Mouse (Mus musculus) megakaryocyte, adult 5-6 weeks (primary cell): ENCODE results near the gene Gm10309. TPM values are rescaled to one million over a fixed set of nuclear protein-coding genes. Genes with fewer than 3 reads are reported as not detected.
A peak's percentile ranks its signal among the peaks of the same experiment; 100 is the strongest.

ENCODE experiments used
- ATAC-seq: 2 replicates; pipeline ENCODE4 v1.8.0; 2016; ENCODE audit warnings: mild to moderate bottlenecking, inconsistent platforms; ENCODE audit not compliant: poor library complexity, severe bottlenecking
- total RNA-seq, 2 experiments: library from RNA; stranded (forward) in 1 of 2; stranded (reverse) in 1 of 2; fragments of 153-499, 151-499 nt in 1 of 2; fragments of 221-1000, 200-1000 nt in 1 of 2; gene quantifications; 2 replicates each; pipeline versions ENCODE4 v1.2.3 to v1.2.4; 2015 to 2017

Gm10309 gene
- total RNA-seq, 2 experiments from 2014 or later: not detected

DNA sequence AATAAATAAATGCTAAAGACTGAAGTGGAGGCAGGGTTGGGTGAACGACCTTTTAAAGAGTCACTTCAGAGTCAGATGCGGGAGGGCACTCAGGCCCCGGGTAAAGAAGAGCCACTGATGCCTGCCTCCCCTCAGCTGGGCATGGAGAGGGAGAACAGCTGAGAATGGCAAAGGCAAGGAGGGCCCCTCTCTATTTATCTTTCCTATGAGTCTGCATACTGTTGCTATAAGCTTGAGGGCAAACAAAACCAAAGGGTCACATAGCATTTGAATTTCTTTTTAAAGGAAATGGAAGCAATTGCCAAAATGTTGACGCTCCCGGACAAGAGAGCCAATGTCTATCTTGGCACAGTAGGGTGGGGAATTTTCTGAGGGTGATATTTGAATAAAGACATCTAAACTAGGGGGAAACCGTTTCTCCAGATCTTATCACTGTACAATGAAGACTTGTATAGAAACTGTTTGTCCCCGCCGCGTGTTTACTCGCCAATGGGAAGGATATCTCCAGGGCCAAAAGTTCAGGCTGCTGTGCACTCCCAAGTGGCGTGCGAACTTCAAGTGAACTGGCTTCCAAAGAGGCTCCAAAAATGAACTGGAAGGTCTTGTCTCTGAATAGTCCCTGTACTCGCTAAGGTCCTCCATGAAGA, 10.1 kb upstream of the Gm10309 start:
- ATAC-seq: no peak

DNA sequence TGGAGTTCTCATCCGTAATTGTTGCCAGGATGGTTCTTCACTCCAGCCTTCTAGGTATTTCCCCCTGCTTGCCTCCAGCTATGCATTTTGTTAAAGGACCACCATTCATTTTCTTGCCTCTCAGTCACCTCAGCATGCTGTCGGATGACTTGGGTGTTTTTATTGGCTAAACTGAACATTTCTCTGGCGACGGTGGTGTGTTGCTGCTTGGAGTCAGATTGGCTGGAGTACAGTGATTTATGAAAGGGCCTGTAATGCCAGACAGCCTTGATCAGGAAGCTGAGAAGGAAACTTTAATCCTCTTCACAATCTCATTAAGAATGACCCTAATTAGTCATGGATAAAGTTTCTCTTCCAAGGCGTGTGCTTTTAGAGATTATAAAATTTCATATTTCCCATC, 4.8 kb upstream of the Gm10309 start:
- no peak for ATAC-seq

DNA sequence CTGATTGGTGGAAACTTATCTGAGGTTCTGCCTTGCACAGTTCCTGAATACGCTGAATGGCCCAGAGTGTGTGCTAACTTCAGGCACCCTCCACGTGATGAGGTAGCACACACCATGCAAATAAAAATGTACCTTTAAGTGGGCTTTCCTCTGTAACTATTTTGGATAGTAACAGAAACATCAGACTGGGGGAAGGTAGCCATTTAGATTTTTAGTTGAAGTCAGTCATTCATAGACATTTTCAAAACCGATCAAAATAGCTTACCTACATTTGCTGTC, 3.1 kb upstream of the Gm10309 start:
- ATAC-seq: no peak

DNA sequence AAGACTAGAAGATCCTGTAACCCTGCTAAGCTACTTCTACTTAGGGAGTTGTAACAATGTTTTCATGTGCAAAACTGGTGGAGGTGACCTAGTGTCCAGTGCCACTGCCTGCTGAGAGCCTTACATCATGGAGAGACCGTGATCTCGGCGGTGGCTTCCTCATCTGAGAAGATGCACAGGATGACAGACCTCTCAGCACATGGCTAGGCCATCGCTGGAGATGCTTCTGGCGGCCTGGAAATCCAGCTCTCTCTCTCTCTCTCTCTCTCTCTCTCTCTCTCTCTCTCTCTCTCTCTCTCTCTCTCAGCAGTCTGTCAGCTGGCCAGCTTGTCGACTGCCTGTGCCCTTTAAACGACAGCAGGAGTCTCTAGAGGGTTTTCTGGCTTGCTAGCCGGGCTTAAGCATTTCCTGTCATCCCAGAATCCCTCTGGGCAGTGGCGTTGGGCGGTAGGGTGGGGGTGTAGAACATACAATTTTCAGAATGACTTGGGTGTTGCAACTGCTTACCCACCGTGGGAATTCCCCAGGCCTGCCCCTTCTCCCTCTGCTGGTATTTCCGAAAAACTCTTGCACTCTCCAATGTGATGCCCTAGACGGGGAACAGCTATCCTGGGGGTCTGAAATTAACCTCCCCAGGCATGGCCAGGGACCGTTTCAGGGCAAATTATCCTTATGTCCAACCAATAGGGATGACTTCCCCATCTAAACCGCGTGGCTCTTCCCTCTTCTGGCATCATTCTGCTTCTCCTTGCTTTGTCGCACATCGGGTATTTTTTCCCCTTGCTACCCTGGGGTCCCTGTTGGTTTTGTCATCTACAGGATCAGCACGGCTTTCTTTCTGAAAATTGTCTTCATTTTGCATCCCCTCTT, 2.5 kb upstream of the Gm10309 start:
- no peak for ATAC-seq

DNA sequence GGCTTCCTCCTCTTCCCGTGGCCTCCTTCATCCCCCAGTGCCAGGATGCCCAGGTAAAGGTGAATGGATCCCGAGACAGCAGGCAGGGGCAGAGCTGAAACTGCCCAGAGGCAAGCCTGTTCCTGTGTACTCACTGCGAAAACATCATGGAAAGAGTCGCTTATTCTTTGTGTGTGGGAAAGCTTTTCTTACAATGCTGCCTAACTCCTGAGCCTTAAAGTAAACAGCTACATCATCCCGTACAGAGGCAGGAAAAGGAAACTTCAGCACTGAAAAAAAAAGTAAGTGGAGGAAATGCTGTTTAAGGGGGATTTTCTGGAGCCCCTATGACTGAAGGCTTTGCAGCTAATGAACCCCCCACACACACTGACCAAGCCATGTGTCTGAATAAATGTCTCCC, 1.8 kb upstream of the Gm10309 start:
- ATAC-seq: no peak

DNA sequence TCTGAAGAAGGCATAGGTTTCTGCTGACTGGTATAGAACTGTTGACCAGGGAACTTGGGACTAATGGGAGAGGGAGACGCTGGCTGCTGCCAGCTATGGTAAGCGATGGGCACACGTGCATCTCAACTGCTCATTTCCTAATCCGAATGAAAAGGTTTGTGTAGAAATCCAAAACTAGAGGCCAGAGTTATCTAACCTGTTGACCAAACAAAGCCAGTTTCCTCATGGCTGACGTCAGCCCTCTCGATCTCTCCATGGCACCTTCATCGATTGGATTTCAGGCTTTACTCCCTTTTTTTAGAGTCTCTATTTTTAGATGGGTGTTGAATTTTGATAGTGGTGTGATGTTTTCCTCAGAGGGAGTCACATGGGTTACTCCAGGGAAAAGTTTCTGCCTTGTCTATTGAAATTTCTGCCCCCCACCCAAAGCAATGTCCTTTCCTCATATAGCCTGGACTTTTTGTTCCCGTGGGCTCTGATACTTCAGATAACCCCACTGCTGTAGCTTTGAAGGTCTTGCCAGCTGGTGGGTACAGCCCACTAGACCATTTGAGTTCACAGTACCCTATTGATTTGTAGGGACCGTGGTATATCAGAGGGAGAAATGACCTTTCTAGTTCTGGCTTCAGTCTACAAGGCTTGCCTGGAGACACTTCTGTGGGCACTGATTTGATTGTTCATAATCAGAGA, 1.7 kb downstream of the Gm10309 start:
- no peak for ATAC-seq

DNA sequence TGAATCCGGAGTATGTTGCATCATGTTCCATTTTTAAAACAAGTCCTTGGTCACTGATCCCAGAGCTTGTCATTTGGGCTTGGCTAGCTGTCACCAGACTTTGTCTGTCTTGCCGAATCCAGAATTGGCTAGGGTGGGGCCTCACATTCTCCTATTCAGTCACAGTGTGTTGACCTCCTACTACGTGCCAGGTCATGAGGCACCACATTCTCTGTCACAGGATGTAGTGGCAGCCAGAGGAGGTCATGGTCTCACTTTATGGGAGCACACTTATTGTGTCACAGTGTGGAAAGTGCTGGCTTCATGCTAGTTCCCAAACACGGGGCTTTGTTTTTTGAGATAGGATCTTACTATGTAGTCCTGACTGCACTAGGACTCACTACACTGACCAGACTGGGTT, 3.6 kb downstream of the Gm10309 start:
- no peak for ATAC-seq

DNA sequence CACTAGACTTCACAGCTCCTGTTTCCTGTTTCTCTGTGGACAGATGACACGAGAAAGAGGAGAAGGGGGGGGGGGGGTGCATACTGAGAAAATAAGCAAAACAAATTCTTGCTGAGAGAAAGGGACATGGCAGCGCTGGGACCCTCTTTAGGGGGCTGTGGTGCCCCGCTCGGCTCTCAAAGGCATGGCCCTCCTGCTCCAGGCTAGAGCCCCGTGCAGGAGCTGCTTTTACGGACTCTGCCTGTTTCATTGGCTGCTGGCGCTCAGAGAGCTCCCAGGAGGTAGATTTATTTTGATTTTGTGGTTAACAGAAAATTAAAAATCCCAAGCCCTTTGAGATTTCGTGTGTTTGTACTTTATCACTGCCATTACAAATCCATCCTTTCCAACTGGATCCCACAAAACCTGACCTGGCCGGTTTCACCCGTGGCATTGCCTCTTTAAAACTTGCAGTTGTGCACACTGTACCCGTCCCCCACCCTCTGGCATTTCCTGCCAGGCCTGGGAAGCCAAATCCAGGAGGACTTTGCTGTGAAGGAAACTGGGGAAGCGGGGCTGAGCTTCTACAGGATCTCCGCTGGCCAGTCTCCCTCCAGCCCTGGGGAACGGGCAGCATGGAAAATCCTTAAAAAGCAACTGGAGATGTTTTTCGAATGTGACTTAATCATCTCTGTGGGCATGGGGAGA, 5.5 kb downstream of the Gm10309 start:
- ATAC-seq: no peak

DNA sequence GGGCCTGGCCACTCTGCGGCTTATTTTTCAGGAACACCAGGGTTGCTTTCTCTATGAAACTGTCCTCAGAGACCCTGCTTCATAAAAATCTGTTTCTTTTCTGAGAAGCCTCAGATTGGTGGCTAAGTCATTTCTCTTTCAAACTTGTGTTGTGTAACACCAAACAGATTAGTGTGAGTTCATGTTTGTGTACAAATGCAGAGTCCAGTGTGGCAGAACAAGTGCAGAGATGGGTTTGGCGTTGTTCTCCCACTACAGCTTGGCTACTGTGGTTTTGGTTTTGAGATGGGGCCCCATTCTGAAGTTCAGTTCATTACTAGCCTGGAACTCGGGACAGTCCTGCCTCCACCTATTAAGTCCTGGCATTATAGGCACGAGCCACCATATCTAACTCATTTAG, 7.7 kb downstream of the Gm10309 start:
- ATAC-seq: no peak

DNA sequence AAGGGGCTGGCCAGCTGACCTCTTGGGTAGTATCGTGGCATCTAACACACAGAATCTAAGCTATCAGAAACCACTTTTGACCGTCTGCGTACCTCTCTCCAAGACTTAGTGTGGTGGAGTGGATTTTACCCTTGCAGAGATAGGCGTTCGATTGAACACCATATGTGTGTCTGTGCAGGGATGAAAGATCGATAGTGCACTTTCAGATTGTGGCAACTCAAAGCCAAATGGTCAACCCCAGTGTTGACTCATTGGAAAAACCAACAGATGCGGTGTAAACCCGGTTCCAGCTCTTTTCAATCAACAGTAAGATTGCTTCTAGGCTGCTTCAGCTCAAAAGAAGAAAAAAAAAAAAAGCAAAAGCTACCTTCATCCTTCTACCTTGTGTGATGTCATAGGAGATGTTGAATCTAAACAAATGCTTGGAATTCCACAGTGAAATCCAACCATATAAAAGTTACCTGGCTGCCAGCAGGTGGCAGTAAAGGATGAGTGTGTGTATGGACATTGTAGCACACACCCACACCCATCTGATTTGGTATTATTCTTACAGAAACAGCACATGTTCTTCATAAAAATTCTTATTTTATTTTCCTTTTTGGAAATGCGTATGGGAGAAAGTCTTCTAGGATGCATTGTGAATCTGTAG, 8.8 kb downstream of the Gm10309 start:
- ATAC-seq: no peak

DNA sequence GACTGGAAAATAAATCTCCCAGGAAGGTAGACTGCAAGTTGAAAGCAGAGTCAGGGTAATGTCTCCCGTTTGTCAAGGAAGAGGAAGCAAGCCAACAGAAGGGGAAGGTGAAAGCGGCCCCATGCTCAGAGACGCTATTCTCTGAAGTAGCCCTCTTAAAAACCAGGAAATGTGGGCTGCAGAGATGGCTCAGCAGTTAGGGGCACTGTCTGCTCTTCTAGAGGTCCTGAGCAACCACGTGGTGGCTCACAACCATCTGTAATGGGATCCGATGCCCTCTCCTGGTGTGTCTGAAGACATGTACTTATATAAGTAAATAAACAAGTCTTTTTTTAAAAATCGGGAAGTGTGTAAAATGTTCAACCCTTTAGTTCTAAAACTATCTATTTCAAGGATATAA, 10.1 kb downstream of the Gm10309 start:
- ATAC-seq: peak; percentile 90

DNA sequence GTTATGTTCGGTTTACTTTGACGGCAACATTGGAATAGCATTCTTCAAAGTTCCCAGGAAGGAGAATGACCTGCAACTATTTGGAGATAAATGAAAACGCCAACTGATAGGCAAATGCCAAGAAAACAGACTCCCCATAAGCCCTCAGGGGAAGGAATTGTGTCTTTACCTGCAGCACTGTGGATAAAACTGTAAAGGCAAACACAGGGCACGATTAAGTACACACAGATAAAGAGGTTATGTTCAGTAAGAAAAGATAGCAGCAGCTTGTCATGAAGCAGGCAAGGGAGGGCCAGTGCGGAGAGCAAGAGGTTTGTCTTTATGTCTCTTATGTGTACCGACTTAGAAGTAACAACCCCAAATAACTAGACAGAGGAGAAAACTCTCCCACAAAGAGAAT, 10.5 kb downstream of the Gm10309 start:
- peak; percentile 7; the same call in 1 of the 2 replicates for ATAC-seq

DNA sequence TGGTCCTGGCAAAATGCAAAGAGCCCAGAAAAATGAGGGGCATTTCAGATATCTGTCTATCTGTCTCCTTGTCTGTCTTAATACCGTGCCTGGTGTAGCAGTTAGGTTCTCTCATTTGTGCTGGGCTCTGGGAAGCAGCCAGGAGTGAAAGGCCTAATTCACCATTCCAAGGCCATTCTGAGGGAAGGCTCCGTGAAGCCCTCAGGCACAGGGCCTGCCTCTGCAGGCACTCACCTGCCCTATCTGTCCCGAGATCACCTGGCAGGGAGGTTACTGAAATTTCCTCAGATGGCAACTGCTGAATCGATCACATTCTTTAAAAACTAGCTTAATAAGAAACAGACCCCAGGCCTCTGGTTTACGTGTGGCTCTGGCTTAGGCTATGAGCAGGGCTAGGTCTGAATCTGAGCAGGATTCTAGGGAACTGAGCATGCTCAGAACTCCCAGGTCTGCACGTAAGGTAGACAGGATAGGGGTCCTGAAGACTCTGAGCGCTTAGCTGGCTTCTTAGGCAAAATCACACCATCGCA, 11.1 kb downstream of the Gm10309 start:
- no peak for ATAC-seq

DNA sequence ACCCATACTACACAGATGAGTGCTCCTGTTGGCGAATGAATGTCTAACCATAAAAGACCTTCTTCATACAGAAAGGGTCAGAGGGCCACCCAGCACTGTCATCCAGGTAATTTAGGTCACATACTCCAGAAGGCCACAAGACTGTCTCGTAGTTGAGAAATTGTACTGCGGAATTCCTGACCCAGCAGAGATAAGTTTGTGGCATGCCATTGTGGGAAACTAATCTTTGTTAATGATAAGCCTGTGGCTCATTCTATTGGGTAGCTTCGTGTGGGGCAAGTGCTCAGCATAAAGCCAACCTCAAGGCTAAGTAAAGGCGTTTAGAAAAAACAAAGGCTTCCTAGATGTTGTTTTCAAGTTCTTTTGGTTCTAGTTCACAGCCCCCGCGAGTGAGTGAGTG, 12.7 kb downstream of the Gm10309 start:
- no peak for ATAC-seq

DNA sequence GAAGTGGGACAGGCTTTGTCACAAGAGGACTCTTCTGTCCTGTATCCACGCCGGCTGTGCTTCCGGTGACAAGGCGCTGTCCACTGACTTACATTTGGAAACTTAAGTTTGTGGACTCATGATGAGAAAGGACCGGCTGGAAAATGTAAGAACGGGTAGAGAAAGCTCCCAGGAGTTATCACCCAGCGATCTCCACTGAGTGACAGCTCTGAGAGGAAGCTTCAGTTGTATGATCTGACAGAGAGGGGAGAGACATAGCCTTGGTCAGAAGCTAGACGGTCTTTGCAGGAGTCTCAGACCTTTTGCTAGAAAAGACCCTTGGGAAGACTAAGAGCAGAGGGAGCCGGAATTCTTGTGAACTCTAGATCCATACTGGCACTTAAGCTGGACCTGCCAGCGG, 15.2 kb downstream of the Gm10309 start:
- ATAC-seq: no peak

DNA sequence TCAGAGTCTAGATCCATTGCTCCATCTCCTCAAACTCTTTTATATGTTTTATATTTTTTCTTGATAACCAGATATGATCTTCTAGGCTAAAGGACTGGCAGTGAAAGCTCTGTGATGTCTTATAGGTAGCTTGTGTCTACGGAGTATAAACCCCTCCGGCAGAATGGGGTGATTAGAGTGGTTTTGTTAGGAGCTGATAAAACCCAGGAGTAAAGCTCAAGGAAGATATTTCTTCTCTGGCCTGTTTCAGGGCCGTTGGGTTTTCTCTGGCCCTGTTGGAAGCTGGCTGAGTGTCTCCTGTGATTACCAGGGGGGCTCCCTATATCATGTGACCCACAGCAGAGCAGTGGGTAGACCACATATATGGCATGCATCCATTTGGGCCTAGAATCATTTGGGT, 17.6 kb downstream of the Gm10309 start:
- no peak for ATAC-seq

DNA sequence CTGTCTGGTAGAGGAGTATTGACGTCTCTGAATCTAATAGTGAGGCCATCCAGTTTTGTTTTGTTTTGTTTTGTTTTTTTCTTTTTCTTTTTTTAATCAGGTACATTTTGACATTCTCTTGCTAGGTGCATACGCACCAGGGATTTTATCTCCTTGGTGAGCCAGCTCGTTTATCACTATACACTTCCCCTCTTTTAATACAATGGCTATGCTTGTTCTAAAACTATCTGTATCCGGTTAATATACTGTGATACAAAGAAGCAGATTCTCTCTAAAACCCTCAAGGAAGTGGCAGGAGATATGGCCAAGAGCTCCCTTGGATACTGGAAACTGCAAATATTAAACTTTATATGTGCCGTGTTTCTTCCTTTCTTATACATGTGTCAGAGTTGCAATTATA, 18.4 kb downstream of the Gm10309 start:
- no peak for ATAC-seq

DNA sequence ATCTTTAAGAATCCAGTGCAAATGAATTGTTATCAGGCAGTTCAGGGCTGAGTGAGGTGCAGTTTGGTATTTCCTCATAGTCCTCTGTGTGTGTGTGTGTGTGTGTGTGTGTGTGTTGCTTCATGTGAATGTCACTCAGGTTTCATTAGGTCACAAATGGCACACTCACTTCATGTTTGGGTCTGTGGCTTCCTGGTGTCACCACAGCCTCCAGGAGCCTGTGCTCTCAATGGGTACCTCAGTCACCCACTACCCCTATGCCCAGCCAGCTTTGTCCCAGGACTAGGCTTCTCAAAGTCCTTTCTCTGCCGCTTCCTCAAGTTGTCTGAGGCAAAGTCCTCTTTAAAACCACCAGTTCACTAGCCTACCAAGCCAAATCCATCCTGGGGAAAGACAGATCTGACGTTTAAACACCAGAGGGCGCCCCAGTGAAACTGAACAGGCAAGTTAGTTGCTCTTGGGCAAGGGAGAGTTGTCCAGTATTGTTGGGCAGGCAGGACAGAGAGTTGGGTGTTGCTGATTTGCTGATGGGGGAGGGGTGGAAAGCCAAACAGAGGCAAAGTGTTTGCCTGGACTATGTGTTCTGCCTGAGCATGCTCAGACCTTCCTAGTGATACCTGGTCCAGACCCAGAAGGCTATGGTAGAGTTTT, 20.8 kb downstream of the Gm10309 start:
- peak; percentile 75 for ATAC-seq

DNA sequence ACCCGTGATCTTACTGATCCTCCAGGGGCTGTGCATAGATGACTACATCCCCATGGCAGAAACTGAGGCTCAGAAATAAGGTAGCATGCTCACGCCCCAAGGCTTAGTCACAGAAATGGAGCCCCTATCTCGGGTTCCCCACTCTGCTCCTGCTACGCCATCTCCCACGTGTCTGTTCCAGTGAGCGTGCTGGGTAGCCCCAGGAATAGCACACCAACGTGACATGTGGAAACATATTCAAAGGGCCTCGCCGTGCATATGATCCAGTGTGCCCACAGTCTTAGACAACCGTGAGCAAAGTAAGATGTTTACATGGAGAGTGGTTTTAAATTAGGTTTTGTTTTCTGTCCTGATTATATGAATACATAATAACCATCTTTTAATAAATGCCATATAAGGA, 22.4 kb downstream of the Gm10309 start:
- ATAC-seq: no peak

DNA sequence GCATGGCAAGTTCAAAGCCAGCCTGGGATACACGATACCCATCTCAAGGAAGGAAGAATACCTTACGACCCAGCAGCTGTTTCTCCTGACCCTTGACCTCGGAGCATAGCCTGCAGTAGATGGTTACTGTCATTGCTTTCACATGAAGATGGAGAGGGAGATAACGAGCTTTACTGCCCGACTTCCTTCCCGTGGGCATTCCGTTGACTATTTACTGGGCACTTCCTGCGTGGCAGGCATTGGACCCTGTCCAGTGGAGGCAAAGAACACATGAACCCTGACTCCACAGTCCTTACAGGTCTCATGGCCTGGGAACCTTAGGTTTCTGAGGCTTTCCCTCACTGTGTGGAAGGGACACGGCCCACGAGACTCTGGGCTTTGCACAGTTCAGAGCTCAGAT, 25.6 kb downstream of the Gm10309 start:
- no peak for ATAC-seq
